Mouse (Mus musculus) heart, postnatal 0 days (tissue): ENCODE results near the gene Snap23.

ENCODE experiments used
- CTCF ChIP-seq: IDR thresholded peaks from 2 replicates; pipeline ENCODE4 v1.5.1; 2016; ENCODE audit warnings: antibody characterized with exemption, control low read depth, low read depth
- EP300 ChIP-seq: IDR thresholded peaks from 2 replicates; pipeline ENCODE4 v1.6.1; 2016; ENCODE audit warnings: antibody characterized with exemption, low read depth

DNA sequence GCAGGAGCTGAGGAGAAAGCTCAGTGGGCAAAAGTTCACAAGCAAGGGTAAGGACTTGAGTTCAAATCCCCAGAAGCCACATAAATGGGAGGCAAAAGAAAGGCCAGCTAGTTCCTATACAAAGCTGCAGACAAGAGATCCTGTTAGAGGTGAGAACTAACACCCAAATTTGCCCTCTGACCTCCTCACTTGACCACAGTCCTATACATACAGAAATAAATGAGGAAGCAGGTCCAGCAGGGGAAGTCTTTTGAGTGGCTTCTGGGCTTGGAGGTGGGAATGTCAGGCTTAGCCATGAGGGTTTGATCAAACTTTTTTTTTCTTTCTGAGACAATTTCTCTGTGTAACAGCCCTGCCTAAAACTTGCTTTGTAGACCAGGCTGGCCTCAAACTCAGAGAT is 55.4 kb downstream of the Snap23 start:
- no peak for TF ChIP-seq CTCF
- no peak for TF ChIP-seq EP300
